Mouse (Mus musculus): ENCODE results near the gene Cyb561a3. TPM values are rescaled to one million over a fixed set of nuclear protein-coding genes. Genes with fewer than 3 reads are reported as not detected.
"Not testable (repeated sequence)": the region's sequence is repeated elsewhere in the genome, so short reads cannot be mapped to it uniquely, and the experiment has no call there.

The Cyb561a3 gene
- 1 to 10 TPM; 9.4 TPM for total RNA-seq (2021)
- long read RNA-seq, transcript Cyb561a3-209 (8 exons, 3,130 nt): major isoform, 7 of 24 reads
- long read RNA-seq, transcript Cyb561a3-201 (7 exons, 1,474 nt): major isoform, 7 of 24 reads
- long read RNA-seq, partial matches to known transcripts: 2 of 24 reads
- long read RNA-seq, other reads (novel, unspliced or antisense): 8 of 24 reads

GRCm38 (mm10) chr19:10576690-10577561 is at the start of gene Cyb561a3, which contains the start of gene Tmem138:
Gene Cyb561a3, plus strand, starts transcription at chr19:10577172.
Gene Tmem138, minus strand, starts transcription at chr19:10577362.
- DNase-seq (ENCODE audit: low spot score in 2 of 2): peak; percentile 92 to 96

DNA sequence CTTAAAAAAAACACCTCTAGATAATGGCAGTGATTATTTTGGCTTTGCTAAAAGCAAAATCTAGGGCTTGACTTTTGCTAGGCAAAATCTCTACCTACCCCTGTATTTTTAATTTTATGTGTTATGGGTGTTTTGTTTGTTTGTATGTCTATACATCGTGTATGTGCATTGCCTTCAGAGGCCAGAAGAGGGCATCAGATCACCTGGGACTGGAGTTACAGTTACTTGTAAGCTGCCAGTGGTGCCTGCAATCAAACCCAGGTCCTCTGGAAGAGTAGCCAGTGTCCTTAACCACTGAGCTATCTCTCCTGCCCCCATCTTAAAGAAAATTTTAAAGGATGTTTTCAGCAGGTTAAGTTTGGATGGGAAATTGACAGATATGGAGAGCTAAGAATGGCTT is 46.9 kb upstream of the Cyb561a3 start:
- no peak for DNase-seq (ENCODE audit: low spot score in 2 of 2)

GRCm38 (mm10) chr19:10539454-10539853 is 37.5 kb upstream of the Cyb561a3 start:
- no peak for DNase-seq (ENCODE audit: low spot score in 2 of 2)

DNA sequence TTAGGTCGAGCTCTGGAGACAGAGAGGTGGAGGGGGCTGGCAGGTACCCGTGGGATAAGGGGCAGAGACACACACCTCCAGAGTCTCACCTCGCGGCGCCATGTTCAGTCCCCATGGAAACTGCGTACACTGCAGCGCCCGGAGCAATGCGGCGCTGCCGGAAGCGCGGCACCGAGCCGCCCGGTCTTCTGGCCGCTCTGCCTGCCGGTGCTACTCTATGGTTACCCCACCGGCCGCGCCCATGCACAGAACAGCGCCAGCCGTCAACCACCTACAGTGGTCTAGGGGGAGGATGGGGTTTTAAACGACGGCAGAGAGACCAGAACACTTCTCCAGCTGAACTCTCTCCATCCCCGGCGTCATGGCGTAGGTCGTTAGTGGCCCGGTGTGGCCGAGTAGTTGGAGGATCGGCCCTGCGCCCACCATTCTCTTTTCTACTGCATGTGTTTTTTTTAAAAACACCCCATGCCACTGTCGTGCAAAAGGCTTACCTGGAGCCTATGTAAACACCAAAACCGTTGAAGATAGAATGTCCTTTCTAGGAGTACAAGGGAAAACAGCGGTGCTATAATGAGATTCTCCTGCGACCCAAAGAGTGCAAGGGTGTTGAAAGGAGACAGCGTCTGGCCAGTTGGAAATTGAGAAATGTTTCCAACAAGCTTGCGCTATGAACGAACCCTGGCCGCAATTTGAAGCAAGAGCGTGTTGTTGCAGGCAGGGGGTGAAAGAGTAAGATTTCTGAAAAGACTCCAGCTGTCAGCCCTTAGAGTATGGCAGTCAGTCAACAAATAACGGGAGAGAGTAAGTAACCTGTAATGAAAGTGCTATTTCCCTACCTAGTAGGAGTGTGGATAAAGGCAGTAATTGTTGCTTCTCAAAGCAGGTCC is 21.1 kb upstream of the Cyb561a3 start, which contains the start of gene Tmem216:
TSS of gene Tmem216 (minus strand) at position 615 of the 887 bp plus-strand sequence.
- DNase-seq (ENCODE audit: low spot score in 2 of 2): peak; percentile 79 to 88

DNA sequence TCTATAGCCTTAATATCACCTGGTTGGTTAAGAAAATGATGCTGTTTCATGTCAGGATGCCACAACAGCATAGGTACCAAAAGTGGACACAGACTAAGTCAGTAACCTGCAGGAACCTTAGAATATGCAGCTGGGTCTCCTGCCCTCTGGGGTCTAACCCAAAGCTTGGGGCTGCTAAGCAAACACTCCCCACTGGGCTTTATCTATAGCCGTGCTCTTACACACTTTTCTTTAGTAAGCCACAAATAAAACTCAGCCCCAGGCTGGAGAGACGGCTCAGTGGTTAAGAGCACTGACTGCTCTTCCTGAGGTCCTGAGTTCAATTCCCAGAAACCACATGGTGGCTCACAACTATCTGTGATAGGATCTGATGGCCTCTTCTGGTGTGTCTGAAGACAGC is 20.0 kb upstream of the Cyb561a3 start:
- DNase-seq (ENCODE audit: low spot score in 2 of 2): no peak

- DNase-seq (ENCODE audit: low spot score in 2 of 2): no peak
Observed at GRCm38 (mm10) chr19:10557430-10557829, 19.5 kb upstream of the Cyb561a3 start.

GRCm38 (mm10) chr19:10557837-10558375 is 19.1 kb upstream of the Cyb561a3 start:
- not testable (repeated sequence) for DNase-seq (ENCODE audit: low spot score in 2 of 2)

- no peak for DNase-seq (ENCODE audit: low spot score in 2 of 2)
Observed at GRCm38 (mm10) chr19:10560108-10560507, 16.9 kb upstream of the Cyb561a3 start.

GRCm38 (mm10) chr19:10561558-10562314 is 15.2 kb upstream of the Cyb561a3 start:
- DNase-seq (ENCODE audit: low spot score in 2 of 2): no peak

GRCm38 (mm10) chr19:10562351-10562750 is 14.6 kb upstream of the Cyb561a3 start:
- no peak for DNase-seq (ENCODE audit: low spot score in 2 of 2)

DNA sequence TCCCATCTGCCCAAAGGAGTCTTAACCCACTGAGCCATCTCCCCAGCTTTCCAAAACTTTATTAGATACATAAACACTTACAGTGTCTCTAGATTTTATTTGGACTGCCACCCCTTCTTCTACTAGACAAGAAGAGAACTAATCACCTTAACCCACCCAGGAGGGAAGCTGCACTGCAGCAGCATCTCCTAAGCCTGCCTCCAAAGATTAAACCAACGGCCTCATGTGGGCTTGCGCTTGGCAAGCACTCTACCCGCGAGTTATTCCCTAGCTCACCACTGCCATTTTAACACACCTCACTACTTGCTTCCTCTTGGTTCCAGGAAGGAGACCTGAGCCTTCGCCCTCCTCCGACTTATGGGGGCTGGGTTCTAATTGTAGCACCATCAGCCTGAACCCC is 12.7 kb upstream of the Cyb561a3 start:
- DNase-seq (ENCODE audit: low spot score in 2 of 2): no peak

GRCm38 (mm10) chr19:10565217-10565616 is 11.8 kb upstream of the Cyb561a3 start:
- no peak for DNase-seq (ENCODE audit: low spot score in 2 of 2)

DNA sequence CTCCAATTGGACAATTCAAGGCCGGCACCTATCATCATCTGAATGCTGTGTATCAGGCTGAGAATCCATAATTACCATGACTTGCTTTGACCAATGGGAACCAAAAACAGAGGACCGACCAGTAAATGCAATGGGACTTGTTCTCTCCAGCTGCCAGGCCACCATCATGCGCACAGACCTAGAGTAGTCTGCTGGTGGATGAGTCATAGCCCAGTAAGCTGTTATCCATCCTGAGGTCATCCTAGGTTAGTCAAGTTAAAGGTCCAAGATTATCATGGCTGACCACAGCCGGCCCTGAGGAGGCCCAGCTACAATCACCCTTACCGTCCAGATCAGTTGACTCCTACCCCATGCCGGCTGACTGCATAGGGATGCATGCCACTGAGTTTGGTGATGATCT is 7.3 kb upstream of the Cyb561a3 start:
- no peak for DNase-seq (ENCODE audit: low spot score in 2 of 2)

DNA sequence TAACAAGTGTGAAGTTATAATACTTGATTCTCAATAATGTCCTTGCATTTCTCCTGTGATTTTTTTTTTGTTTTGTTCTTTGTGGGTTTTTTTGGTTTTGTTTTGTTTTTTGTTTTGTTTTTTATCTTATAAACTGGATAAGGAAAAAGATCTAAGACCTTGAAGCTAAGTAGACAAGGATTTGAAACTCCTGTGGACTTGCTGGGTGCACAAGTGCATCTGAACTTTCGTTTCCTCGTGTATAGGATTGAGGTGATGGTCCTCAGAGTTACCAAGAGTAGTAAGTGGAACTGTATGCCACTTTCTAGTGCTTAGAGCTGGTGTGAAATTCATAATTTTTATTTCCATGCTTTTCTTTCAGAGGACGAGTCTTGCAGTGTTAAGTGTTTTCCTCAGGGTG is 3.1 kb downstream of the Cyb561a3 start:
- no peak for DNase-seq (ENCODE audit: low spot score in 2 of 2)

DNA sequence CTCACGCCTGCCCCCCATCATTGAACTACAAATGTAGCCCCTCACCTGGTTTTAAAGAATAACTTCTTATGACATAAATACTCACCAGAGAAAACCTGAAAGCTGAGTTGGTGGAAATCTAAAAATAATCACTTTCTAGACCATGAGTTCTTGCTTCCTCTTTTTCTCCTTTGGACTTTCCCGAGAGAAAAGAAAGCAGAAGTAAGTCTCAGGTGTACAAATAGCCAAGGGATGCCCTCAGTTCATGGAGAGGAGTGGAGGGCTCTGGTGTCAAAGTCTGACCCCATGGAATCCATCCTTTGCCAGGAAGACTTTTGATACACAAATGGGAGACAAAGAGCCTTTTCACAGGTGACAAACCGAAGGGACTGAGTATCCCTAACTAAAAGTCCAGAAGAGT is 3.8 kb downstream of the Cyb561a3 start:
- no peak for DNase-seq (ENCODE audit: low spot score in 2 of 2)

GRCm38 (mm10) chr19:10581984-10582383 is 5.0 kb downstream of the Cyb561a3 start:
- DNase-seq (ENCODE audit: low spot score in 2 of 2): no peak

DNA sequence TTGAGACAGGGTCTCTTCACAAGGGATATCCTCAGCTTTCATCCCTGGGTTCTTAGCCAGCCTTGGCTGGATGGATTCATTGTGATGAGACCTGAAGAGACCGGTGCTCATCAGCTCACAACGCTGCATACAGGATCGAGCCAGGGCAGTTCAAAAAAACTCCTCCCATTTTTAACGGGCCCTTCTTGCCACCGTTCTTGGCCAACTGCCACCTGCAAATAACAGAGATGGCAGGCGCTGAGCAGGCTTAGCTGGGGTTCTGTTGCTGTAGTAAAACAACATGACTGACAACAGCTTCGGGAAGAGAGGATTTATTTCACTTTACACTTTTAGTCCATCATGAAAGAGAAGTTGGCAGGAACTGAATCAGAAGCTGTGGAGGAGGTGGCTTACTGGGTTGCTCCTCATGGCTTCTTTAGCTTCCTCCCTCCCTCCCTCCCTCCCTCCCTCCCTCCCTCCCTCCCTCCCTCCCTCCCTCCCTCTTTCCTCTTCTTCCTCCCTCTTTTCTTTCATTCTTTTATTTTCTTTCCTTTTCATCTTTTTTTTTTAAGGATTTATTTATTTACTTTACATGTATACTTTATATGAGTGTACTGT is 6.7 kb downstream of the Cyb561a3 start:
- peak in 1 of 2 experiments; percentile 33 for DNase-seq (ENCODE audit: low spot score in 2 of 2)

DNA sequence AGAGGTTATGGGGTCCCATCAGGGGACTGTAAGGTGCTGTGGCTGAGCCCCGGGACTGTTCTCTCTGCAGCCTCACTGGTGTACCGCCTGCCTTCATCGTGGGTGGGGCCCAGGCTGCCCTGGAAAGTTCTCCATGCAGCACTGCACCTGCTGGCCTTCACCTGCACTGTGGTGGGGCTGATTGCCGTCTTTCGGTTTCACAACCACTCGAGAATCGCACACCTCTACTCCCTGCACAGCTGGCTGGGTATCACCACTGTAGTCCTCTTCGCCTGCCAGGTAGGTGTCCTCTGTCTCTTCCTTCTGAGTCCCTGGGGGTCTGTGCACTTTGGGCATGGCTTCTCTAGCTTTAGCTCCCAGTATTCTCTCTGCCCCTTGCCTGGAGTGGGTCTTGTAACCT is 8.1 kb downstream of the Cyb561a3 start:
- no peak for DNase-seq (ENCODE audit: low spot score in 2 of 2)

DNA sequence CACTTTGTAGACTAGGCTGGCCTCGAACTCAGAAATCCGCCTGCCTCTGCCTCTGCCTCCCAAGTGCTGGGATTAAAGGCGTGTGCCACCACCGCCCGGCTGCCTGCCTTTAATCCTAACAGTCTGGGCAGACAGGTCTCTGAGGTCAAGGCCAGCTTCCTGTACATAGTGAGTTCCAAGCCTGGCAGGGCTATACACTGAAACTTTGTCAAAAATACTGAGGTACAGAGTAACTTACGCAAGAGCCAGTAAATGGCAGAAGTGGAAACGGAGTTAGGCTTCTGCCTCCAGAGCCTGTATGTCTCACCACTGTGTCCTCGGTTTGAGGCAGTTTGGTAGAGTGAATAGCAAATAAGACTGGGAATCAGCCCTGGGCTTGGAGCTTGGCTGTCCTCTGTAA is 10.3 kb downstream of the Cyb561a3 start:
- DNase-seq (ENCODE audit: low spot score in 2 of 2): no peak
